Comparison of ENCODE assay signal across 35 mouse cellular contexts in the genomic region with DNA sequence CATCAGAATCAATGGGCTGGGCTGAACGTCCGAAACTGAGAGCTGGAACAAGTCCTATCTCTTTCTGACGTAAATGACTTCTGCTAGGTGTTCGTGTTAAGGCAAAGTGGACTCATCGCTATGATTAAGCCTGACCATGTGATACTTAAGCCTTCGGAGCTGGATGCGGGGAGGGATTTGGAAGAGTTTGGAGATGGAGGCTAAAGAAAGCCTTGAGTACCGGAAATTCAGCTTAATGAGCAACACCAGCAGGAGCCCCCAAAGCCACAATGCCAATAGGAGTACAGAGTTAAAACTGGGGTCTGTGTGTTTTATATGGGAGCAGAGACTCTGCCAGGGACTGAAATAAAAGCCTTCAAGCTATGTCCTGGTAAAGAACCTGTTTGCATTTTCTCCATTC.
"Had no signal": no experiment of that assay in that cellular context is flagged by ENCODE, and none has a peak within 500 bp of the region (broad histone marks: within the 10 kb centered on the region; RNA-seq: fewer than 3 reads in every experiment).

No protein-coding gene starts in this region.

- H3K27me3 ChIP-seq: heart, embryonic 12.5 days; heart, embryonic 13.5 days; heart, embryonic 15.5 days; hindbrain, embryonic 12.5 days; hindbrain, embryonic 15.5 days; intestine, embryonic 15.5 days; kidney, embryonic 15.5 days had no signal

- ATAC-seq: hindbrain, embryonic 16.5 days; hindbrain, postnatal 0 days; inflammation-experienced regulatory T-cells, adult 6 months; intestine, embryonic 15.5 days; intestine, embryonic 16.5 days; intestine, postnatal 0 days had no signal

- H3K4me3 ChIP-seq: heart, embryonic 10.5 days; heart, embryonic 12.5 days; heart, embryonic 13.5 days; heart, embryonic 15.5 days; hindbrain, embryonic 10.5 days; hindbrain, embryonic 12.5 days; hindbrain, embryonic 13.5 days; hindbrain, embryonic 15.5 days; intestine, embryonic 15.5 days; kidney, embryonic 15.5 days; layer of hippocampus, adult 2 months; left cerebral cortex, adult 2 months had no signal

- DNase-seq: heart, postnatal 10 days; heart, postnatal 14 days; heart, postnatal 36 days; heart, postnatal 4 days; kidney, adult 11 months; kidney, adult 18-20 months; kidney, adult 2 months; kidney, adult 8-10 months; kidney, adult 9 months; kidney, postnatal 10 days; kidney, postnatal 25 days; kidney, postnatal 36 days; kidney, postnatal 4 days; layer of hippocampus, adult 9-11 months; layer of hippocampus, postnatal 36 days had no signal

- H3K36me3 ChIP-seq: heart, embryonic 10.5 days; heart, embryonic 12.5 days; heart, embryonic 13.5 days; heart, embryonic 15.5 days; hindbrain, embryonic 10.5 days; hindbrain, embryonic 12.5 days; hindbrain, embryonic 13.5 days; hindbrain, embryonic 15.5 days; intestine, embryonic 15.5 days; kidney, embryonic 15.5 days had no signal

- H3K4me1 ChIP-seq: heart, embryonic 10.5 days; intestine, embryonic 15.5 days; kidney, embryonic 15.5 days had no signal

- H3K9ac ChIP-seq: heart, embryonic 12.5 days; heart, embryonic 13.5 days; heart, embryonic 15.5 days; hindbrain, embryonic 12.5 days; hindbrain, embryonic 13.5 days; hindbrain, embryonic 14.5 days; hindbrain, embryonic 15.5 days; intestine, embryonic 15.5 days; kidney, embryonic 15.5 days had no signal

- H3K27ac ChIP-seq: heart, embryonic 10.5 days; heart, embryonic 13.5 days; heart, embryonic 15.5 days; hindbrain, embryonic 10.5 days; hindbrain, embryonic 12.5 days; hindbrain, embryonic 13.5 days; hindbrain, embryonic 14.5 days; hindbrain, embryonic 15.5 days; hindbrain, postnatal 0 days; intestine, embryonic 15.5 days; kidney, embryonic 15.5 days; kidney, postnatal 0 days; layer of hippocampus, adult 2 months; left cerebral cortex, adult 2 months had no signal

- H3K9me3 ChIP-seq: heart, embryonic 10.5 days; heart, embryonic 12.5 days; heart, embryonic 13.5 days; heart, embryonic 15.5 days; hindbrain, embryonic 10.5 days; hindbrain, embryonic 12.5 days; hindbrain, embryonic 13.5 days; hindbrain, embryonic 15.5 days; intestine, embryonic 15.5 days; kidney, embryonic 15.5 days had no signal

- H3K4me2 ChIP-seq: heart, embryonic 11.5 days; heart, embryonic 12.5 days; heart, embryonic 13.5 days; heart, embryonic 15.5 days; hindbrain, embryonic 12.5 days; hindbrain, embryonic 13.5 days; hindbrain, embryonic 14.5 days; hindbrain, embryonic 15.5 days; intestine, embryonic 15.5 days; kidney, embryonic 15.5 days had no signal
